Mouse (Mus musculus) embryo, embryonic 11 days (tissue): ENCODE measurements around the gene Kdelr1.
"Not testable (repeated sequence)": the region's sequence is repeated elsewhere in the genome, so short reads cannot be mapped to it uniquely, and the experiment has no call there.

Experiments used
- DNase-seq: peaks from one replicate; pipeline ENCODE4 v3.0.0-alpha.2; 2015

Gene Kdelr1

DNA sequence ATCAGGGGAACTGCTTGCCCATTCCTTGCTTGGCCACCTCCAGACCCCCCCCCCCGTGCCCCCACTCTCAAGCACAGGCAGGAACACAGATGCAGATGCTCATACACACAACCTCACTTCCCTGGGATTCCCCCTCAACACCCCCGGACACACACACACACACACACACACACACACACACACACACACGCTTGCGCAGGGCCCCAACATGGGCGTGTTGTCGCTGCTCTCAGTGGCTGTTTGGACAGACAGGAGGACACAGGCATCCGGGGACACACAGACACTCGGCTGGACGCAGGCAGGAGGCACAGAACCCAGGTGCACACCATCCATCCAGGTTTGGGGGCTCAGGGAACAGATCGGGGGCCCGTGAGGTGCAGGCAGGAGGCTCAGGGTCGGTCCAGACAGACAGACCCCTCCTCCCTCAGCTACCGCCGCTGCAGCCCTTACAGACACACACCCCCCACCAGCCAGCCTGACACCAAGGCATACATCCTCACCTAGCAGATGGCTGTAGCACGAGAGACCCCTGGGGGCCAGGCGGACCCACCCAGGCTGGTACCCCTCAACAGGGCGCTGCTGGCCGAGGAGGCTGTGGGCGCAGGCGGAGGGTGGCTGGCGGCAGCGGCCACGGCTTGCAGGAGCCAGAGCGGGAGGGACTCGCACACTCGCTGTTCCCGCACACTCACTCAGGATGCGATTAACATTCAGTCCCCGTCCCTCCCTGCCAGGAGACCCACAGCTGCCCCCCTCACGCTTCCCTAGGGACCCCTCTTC is 2.1 kb upstream of the Kdelr1 start:
- DNase-seq = peak; percentile 45

DNA sequence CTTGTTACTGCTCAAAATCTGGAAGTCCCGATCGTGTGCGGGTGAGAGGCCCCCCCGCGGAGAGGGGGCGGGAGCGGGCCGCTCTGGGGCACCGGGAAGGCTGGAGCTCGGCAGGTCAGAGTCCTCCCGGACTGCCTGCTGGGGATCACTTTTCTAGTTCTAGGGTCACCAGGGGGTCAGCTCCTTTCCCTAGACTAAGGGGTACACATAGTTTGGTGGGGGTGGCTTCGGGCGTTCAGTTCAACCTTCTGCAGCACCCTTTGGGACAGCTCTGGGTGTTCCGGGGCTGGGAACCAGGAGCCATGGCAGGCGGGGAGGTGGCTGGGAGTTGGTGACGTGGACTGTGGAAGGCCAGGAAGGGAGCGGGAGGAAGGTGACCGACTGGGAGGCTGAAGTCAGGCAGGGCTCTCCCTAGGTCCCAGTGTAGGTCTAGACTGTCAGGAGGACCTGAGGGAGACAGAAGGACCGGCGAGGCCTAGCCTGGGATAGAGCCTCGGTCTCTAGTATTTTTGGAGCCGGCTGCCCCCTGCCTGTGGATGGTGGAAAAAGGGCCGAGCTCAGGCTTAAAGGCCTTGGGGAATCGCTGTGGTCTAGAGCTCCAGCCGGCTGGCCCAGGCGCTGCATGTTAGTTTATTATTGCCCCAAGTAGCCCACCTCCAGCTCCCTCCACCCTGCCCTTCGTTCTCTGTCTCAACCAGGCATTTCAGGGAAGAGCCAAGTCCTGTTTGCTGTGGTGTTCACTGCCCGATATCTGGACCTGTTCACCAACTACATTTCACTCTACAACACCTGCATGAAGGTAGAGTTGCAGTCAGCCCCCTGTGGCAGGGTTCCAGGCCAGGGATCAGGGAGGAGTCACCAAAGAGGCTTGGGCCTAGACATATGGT is 732 bp downstream of the Kdelr1 start:
- peak; percentile 71 for DNase-seq

DNA sequence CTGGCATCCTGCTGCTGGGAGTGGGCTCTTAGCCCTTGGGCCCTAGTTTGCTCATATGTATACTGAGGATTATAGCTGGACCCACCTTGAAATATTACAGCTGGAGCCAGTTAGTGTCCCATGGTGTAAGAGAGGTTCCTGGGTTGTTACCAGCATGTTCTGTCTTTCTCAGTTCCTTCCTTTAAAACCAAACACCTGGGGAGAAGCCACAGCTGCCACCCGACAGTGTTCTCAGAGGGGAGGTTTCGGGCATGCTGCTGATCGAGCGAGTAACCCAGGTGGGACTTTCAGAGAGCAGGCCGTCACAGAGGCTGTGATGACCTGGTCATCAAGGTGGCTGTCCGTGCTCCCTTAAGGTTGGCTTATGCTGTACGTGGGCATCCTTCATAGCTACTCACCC is 4.3 kb downstream of the Kdelr1 start:
- no peak for DNase-seq

DNA sequence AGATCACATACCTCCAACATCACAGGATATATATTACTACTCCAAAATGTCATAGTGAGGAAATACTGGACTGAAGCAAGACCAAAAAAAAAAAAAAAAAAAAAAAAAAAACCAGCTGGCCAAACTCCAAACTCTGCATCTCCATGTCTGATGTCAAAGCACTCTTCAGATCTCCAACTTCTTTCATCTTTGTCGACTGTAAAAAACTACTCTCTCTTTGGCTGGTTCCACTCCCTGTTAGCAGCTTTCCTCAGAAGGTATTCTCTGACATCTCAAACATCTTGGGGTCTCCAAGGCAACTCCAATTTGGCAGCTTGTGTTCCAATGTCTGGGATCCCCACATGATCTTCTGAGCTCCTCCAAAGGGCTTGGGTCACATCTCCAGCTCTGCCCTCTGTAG is 5.7 kb downstream of the Kdelr1 start, which contains the start of gene Grin2d:
Gene Grin2d (minus strand): TSS at position 101 of the 400 bp plus-strand sequence.
- not testable (repeated sequence) for DNase-seq

DNA sequence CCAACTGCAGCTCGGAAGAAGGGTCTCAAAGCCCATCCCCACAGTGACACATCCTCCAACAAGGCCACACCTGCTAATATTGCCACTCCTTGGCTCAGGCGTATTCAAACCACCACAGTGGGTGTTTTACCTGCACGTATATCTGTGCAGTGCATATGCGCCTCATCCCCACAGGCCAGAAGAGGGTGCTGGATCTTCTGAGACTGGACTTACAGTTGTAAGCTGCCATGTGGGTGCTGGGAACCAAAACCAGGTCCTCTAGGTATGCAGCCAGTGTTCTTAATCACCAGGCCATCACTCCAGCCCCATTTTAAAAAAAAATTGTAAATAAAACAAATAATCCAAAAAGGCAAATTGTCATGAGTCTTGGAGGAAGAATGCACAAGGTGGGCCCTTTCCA is 8.0 kb downstream of the Kdelr1 start:
- no peak for DNase-seq

DNA sequence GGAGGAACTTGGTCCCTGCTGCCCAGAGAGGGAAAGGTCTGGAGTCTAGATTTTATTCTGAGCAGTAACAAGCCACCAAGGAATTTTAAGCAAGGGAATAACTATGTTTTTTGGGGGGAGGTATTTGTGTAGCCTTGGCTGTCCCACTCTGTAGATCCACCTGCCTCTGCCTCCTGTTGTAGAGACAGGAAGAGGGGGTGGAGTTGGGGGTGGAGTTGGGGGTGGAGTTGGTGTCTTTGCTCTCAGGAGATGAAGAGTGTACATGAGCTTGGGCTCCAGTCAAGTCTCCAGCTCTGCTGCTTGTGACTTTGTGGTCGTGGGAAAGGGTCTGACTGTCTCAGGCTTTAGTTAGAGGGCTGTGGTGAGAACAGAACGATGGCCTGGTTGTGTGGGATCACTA is 8.4 kb downstream of the Kdelr1 start:
- DNase-seq = no peak

DNA sequence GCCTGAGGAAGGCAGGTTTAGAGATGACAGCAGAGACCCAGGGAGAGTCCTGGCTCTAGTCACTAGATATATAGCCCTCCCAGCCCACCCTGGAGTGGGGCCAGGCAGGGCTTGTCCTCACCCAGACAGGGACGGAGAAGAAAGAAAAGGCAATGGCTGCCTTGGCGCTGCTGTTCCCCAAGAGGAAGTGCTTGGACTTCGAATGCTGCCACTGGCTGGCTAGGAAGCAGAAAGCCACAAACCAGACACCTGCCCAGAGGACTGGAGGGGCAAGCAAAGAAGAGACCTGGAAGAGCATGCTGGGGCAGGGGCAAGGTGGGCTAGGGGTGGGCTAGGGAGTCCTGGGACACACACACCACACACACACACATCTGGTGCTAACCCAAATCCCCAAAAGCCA is 14.7 kb downstream of the Kdelr1 start:
- no peak for DNase-seq

DNA sequence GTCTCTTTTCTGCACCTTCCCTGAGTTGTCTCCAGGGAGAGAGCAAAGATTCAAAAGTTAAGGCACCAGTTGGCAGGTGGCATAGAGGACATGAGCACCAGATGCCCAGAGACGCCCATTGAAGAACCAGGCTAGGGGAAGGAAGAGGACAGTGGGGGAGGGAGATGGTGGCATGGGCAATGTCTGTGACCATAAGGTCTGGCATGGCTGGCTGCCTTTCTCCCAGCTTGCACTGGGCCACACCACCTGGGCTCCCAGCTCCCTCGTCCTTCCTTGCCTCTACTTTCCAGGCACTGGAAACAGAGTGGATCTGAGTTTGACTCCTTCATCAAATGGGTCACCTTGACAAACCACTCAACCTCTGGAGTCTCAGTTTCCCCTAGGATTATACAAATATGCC is 20.1 kb downstream of the Kdelr1 start:
- no peak for DNase-seq

DNA sequence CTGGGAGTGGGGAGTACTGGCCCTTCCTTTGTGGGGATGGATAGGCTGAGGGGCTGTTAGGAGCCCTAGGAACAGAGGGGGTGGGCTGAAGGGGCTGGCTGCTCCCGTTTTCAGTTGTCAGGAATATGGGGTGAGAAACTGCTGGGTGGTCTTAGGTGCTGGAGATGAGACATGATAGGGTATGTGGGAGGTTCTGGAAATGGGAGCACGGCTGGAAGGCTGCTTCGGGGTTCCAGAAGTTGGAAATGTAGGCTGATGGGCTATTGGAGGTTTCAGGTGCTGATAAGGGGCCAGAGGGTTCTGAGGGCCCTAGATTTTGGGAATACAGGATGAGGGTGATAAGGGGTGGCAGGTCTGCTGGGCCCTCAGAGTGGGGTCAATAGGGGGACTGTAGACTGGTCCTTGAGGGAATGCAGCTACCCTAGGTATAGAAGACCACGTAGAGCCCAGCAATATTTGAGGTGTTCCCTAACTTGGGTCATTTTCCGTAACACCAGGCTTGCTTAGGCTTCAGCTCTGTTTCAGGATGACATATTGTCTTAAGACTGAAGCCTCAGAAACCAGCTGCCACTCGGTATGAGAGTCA is 23.5 kb downstream of the Kdelr1 start:
- no peak for DNase-seq

DNA sequence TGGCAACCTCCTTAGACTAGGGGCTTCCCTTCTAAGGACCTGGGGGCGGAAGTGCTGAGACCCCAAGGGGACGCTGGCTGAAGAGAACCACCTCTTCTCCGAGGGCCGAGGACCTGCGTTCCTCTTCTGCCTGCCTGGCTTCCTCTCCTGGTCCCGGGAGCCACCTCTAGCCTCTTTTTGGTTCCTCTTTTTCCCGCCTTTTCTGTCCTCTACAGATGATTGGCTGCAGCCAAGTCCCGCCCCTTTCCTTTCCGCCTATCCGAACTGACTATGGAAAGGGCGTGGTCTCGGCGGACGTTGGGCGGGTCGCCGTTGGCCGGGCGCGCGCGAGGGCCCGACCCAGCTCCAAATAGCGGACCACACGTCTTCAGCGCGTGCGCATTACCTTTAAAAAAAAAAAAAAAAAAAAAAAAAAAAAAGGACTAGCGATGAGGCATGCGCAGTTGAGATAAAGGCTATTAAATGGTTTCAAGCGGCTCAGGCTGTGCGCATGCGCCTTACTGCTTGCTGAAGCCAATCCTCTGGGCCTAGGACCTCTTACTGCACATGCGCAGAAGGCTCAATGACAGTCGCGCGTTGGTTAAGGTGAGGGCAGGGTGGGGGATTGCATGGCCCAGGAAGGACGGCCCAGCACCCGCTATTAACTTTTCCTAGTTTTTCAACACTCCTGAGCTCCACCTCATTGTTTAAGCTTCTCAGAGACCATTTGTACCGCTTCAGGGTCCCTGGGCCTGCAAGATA is 24.1 kb downstream of the Kdelr1 start, which contains the start of the genes Syngr4 and Tmem143:
Gene Syngr4 (minus strand): TSS at position 198 of the 741 bp plus-strand sequence.
Gene Tmem143 (plus strand): TSS at position 425 of the 741 bp plus-strand sequence.
- peak; percentile 98 for DNase-seq

DNA sequence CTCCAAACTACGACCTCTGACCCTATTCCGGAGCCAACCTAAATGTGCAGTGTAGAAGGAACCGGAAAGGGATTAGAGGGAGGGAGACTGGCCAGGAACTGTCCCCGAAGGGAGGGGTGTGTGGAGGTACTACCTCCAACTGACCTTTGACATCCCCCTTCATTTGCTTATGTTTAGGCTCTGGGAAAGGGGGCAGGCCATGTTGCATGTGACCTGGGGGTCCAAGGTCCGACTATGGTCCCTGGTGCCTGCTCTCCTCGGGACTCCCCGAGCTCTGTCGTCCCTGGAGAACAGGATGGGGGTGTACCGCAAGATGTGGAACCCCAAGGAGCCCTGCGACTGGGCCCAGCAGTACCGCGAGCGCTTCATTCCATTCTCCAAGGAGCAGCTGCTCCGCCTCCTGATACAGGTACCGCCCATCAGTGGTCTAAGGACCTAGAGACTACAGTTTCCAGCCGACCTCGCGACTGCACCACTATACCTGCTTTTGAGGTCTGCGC is 24.7 kb downstream of the Kdelr1 start:
- peak; percentile 70 for DNase-seq

DNA sequence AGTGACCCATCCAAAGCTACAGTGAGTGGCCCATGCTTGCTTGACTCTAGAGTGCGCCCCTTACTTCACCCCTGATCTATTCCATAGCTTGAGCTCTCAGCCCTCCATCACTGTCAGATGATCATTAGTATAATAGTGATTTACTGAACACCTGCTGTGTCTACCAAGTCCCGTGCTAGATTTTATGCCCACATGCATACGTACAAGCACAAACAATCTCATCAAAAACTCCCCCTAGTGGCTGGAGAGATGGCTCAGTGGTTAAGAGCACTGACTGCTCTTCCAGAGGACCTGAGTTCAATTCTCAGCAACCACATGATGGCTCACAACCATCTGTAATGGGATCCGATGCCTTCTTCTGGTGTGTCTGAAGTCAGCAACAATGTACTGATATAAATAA is 25.6 kb downstream of the Kdelr1 start:
- peak; percentile 63 for DNase-seq

DNA sequence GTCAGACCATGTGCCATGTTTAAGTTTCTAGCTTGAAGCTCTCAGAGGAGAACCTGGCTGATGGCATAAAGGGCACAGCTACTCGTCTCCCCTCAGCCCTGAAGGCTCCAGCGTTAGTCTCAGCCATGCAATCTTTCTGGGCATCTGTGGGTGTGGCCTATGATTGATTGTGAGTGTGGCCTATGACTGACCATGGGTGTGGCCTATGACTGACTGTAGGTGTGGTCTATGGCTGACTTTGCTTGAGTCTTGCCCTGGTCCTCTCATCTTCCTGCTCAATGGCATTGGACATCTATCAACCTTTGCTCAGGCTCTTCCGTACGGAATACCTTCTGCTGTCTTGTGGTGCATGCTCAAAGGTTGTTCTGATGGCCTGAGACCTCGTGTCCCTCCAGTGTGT is 29.0 kb downstream of the Kdelr1 start:
- peak; percentile 56 for DNase-seq

DNA sequence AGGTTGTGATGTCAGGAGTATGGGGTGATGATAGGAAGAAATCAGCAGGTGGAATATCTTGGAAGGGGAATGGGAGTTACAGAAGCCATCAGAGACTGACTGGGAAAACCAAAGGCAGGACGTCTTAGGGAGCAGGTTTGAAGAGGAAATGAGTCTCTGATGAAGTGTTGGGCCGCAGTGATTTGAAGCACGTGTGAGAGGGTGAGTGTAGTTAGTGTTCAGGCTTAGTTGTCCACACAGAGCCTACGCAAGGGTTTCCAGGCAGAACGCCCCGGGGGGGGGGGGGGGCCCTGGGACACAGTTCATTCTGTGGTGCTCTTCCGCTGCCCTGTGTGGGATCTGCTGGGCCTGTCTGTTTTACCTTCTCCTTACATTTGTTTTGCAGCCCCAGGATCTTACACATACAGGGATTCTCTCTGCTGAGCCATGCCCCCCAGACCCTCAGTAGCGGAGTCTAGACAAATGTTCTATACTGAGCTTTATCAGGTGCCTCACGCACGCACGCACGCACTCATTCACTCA is 30.0 kb downstream of the Kdelr1 start:
- DNase-seq = peak; percentile 47

DNA sequence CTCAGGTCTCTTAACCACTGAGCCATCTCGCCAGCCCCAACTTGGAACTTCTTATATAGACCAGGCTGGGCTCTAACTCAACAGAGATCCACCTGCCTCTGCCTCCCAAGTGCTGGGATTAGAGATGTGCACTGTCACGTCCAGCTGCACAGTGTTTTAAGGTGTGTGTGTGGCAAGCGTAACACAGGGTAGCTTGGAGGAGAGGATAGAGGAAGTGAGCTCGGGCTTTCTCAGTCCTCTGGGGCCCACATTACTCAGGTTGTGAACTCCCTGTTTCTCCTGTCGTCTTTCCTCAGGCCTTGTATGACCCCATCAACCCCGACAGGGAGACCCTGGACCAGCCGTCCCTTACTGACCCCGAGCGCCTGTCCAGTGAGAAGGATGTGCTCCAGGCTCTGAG is 34.0 kb downstream of the Kdelr1 start:
- DNase-seq = no peak

DNA sequence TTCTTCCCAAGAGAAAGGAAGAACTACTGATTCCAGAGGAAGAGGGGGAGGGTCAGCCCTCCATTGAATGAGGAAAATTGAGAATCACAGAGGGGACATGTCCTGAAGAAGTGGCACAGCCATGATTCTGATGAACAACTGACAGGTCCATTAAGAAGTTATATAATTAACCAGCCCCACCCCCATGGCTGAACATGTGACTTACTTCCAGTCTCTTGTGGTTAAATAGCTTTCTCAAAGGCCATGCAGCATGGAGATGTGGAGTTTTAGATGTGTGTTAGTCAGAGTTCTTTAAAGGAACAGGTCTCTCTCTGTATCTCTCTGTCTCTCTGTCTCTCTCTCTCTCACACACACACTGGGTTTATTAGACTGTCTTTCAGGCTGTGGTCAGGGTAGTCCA is 35.8 kb downstream of the Kdelr1 start:
- no peak for DNase-seq

DNA sequence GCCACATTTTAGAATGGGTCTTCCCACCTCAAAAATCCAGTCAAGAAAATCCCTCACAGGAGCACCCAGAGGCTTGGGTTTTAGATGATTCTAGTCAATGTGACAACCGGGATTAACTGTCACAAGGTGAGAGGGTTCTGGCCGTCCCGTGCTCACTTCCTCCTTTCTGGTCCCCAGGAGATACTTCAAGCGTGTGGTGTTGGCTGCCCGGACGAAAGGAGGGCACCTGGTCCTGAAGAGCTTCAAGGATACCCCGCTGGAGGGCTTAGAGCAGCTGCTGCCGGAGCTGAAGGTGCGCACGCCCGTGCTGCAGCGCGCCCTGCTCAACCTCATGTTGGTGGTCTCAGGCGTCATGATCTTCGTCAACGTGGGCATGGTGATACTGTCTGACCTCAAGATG is 36.6 kb downstream of the Kdelr1 start:
- no peak for DNase-seq

DNA sequence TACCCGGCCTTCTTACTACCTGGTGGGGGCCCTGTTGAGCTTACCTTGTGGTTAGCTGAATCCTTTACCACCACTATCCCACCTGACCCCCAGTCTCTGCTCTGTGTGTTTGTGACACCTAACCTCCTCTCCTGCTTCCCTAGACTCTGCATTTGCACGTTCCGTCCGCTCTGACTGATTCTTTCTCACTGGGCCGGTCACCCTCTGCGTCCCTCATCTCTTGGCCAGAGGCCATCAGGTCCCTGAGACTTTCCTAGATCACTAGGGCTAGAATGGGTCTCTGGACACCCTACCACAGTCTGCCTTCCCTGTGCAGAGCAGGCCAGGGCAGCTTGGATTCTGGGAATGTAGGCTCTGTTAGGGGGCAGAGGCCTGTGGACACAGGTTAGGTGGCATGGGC is 41.5 kb downstream of the Kdelr1 start:
- no peak for DNase-seq

DNA sequence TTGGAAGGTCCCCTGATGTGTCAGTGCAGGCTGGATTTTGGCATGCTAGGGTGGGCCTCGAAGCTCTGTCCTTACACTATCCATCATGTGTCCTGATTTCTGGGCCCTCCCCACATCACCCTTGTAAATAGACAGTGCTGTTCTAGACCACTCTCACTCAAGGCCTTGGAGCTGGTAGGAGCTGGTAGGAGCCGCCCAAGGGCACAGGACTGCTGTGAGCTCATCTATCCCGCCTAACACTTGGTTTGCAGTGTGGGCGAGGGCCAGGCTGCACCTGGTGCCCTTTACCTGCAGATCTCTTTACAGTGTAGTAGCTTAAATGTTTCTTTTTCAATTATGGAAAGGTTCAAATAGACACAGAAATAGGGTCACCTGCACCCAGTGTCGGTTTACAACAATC is 42.4 kb downstream of the Kdelr1 start:
- DNase-seq = no peak

DNA sequence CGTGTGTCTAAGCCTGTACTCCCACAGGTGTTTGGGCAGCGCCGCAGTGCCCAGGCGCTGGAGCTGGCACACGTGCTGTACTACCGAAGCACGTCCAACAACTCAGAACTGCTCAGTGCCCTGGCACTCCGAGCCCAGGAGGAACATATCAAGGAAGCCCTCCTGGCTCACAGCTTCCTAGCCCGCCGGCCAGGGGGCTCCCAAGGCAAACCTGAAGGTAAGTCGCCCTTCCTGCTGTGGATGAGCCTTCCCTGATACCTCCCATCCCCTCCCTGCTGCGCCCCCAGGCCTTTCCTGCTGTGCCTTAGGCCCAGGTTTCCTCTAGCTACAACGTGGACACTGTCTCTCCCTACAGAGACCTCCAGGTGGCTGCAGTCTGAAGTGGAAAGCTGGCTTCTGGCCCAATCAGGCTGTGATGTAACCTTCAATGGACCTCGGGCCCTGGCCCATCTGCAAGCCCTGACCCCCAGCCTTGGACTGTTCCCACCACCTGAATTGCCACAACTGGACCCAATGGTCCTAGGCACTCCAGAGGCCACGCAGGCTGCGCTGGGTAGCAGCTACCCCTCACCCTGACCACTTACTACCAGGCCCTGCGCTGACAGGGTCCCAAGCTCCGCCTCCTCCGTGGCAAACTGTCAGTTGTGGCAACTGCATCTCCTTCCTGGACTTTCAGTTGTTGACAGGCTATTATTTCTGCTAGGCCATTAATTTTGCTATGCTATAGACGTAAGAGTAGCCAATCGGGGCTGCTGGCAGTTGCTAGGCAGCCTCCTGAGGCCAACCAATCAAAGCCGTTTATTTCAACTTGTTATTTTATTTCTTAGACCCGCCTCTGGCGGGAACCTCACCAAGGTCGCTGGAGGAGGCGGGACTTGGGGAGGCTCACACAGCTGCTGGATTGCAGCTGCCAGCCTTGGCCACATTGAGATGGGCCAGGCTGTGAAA is 43.8 kb downstream of the Kdelr1 start:
- peak; percentile 92 for DNase-seq
